Mouse (Mus musculus) gastrocnemius, postnatal 25 days (tissue): Measurements from ENCODE around the gene Cgn. TPM values are rescaled to one million over a fixed set of nuclear protein-coding genes. Genes with fewer than 3 reads are reported as not detected.

Experiments
- total RNA-seq, 2 experiments: library from RNA; stranded (reverse); gene quantifications; 1 replicate in 1 of 2; 2 replicates in 1 of 2; pipeline ENCODE4 v1.2.3; 2021

The Cgn gene
- total RNA-seq, 2 experiments from 2014 or later: not detected

Other genes with a start within 250 kb of the Cgn start
- gene Snx27, start 203.8 kb downstream of the Cgn start, total RNA-seq: 10 to 100 TPM; 25.6 to 27.1 TPM
- gene Gm10972, start 143.4 kb downstream of the Cgn start, total RNA-seq: not detected
- gene Tuft1, start 127.6 kb downstream of the Cgn start, total RNA-seq: under 1 TPM; 0.59 to 0.87 TPM
- gene Selenbp2, start 92.9 kb downstream of the Cgn start, total RNA-seq: 1 to 10 TPM; 1.5 to 2.8 TPM
- gene Pogz, start 51.1 kb upstream of the Cgn start, total RNA-seq: 10 to 100 TPM; 13.3 to 13.4 TPM
- 100 to 1,000 TPM; 172 to 192 TPM for gene Psmb4, start 100.5 kb upstream of the Cgn start, total RNA-seq
- 10 to 100 TPM; 10.7 to 15.2 TPM for gene Selenbp1, start 146.6 kb upstream of the Cgn start, total RNA-seq
- 1 to 10 TPM; 3.3 to 6.6 TPM for gene Rfx5, start 167.6 kb upstream of the Cgn start, total RNA-seq
- gene Pi4kb, start 188.2 kb upstream of the Cgn start, total RNA-seq: 10 to 100 TPM; 20.2 to 23.8 TPM
- 1 to 10 TPM; 8.4 to 8.9 TPM for gene Zfp687, start 229.0 kb upstream of the Cgn start, total RNA-seq